Mouse (Mus musculus) liver, embryonic 14.5 days (tissue): ENCODE results near the gene Grip2.

Source experiments
- CTCF ChIP-seq: IDR thresholded peaks from 2 replicates; pipeline ENCODE4 v1.5.1; 2016; ENCODE audit warnings: antibody characterized with exemption, low read depth, control low read depth
- EP300 ChIP-seq: IDR thresholded peaks from 2 replicates; pipeline ENCODE4 v1.6.1; 2016; ENCODE audit warnings: antibody characterized with exemption, low read depth

GRCm38 (mm10) chr6:91868091-91868490, 41.0 kb upstream of the Grip2 start:
- TF ChIP-seq CTCF: no peak
- no peak for TF ChIP-seq EP300
